ENCODE assay signal across 8 mouse cellular contexts in genomic region chr11:93885572-93886410, GRCm38 (mm10). TPM values are rescaled to one million over a fixed set of nuclear protein-coding genes. Genes with fewer than 3 reads are reported as not detected.
DNase-seq lines count a peak whose midpoint lies in the region; ATAC-seq lines count a peak whose summit lies in the region.

Gene Utp18, minus strand, starts transcription at chr11:93885766.
Gene Mbtd1, plus strand, starts transcription at chr11:93885852.

- peak; percentile 89 for ATAC-seq in erythroid progenitor cell, adult 5-6 weeks (replicated peaks; ENCODE audit: low FRiP score, poor library complexity, severe bottlenecking)
- ATAC-seq in heart, embryonic 14.5 days (ENCODE audit: insufficient number of reproducible peaks, insufficient read depth, low FRiP score, low read depth), result peak; percentile 97
- peak; percentile 90 for ATAC-seq in liver, embryonic 13.5 days (ENCODE audit: low read depth)
- peak; percentile 97 for ATAC-seq in stomach, embryonic 16.5 days (ENCODE audit: insufficient read depth, low FRiP score)

- no peaks in the 10 kb centered on the region for H3K9me3 ChIP-seq in heart, embryonic 14.5 days (ENCODE audit: control insufficient read depth, low read length)
- H3K9me3 ChIP-seq in liver, embryonic 13.5 days (replicated peaks), result no peaks in the 10 kb centered on the region
- H3K9me3 ChIP-seq in stomach, embryonic 16.5 days (replicated peaks; ENCODE audit: control insufficient read depth, low read length), result no peaks in the 10 kb centered on the region

- WGBS in heart, embryonic 14.5 days, result under 1% methylated on average over 73 of the region's 83 CpGs
- WGBS in liver, embryonic 13.5 days (ENCODE audit: insufficient replicate concordance), result 0% methylated on average over 71 of the region's 83 CpGs
- WGBS in stomach, embryonic 16.5 days, result under 1% methylated on average over 83 of the region's 83 CpGs

- peak within 1 kb of the TSS; percentile 93 for H3K9ac ChIP-seq in heart, embryonic 14.5 days (ENCODE audit: low read length)
- H3K9ac ChIP-seq in liver, embryonic 13.5 days, result peak within 1 kb of the TSS; percentile 97
- peak within 1 kb of the TSS; percentile 98 for H3K9ac ChIP-seq in stomach, embryonic 16.5 days (ENCODE audit: low read length)

- H3K36me3 ChIP-seq in heart, embryonic 14.5 days (ENCODE audit: control insufficient read depth, insufficient read depth, low read length), result peaks cover 23% of the 10 kb centered on the region
- peaks cover 20% of the 10 kb centered on the region for H3K36me3 ChIP-seq in liver, embryonic 13.5 days
- no peaks in the 10 kb centered on the region for H3K36me3 ChIP-seq in stomach, embryonic 16.5 days (ENCODE audit: control insufficient read depth, insufficient read depth, low read length)

- peak within 1 kb of the TSS; percentile 91 to 94 for H3K4me3 ChIP-seq in heart, embryonic 14.5 days (ENCODE audit: control insufficient read depth in 1 of 2, insufficient read depth in 1 of 2, low read depth in 1 of 2, low read length in 2 of 2)
- peak within 1 kb of the TSS; percentile 98 for H3K4me3 ChIP-seq in liver, embryonic 13.5 days (replicated peaks)
- peak within 1 kb of the TSS; percentile 96 for H3K4me3 ChIP-seq in stomach, embryonic 16.5 days (replicated peaks; ENCODE audit: low read length)

- peaks cover 2 to 20% of the 10 kb centered on the region in 2 experiments; a peak in 2 of 4 replicates for H3K4me1 ChIP-seq in heart, embryonic 14.5 days (ENCODE audit: control insufficient read depth in 2 of 2, insufficient read depth in 2 of 2, low read length in 2 of 2)
- H3K4me1 ChIP-seq in liver, embryonic 13.5 days (replicated peaks), result peaks cover 49% of the 10 kb centered on the region
- H3K4me1 ChIP-seq in stomach, embryonic 16.5 days (ENCODE audit: control insufficient read depth, insufficient read depth, low read length), result peaks cover 25% of the 10 kb centered on the region

- peak within 1 kb of the TSS; percentile 97 to 99 for H3K27ac ChIP-seq in heart, embryonic 14.5 days (replicated peaks in 1 of 2; ENCODE audit: control insufficient read depth in 1 of 2, insufficient read depth in 1 of 2, low read depth in 2 of 2, low read length in 2 of 2)
- H3K27ac ChIP-seq in liver, embryonic 13.5 days, result peak within 1 kb of the TSS; percentile 95
- H3K27ac ChIP-seq in stomach, embryonic 16.5 days (ENCODE audit: low read length), result peak within 1 kb of the TSS; percentile 98

- H3K27me3 ChIP-seq in heart, embryonic 14.5 days (ENCODE audit: control insufficient read depth, insufficient read depth, low read length), result no peaks in the 10 kb centered on the region
- no peaks in the 10 kb centered on the region for H3K27me3 ChIP-seq in liver, embryonic 13.5 days
- H3K27me3 ChIP-seq in stomach, embryonic 16.5 days (ENCODE audit: control insufficient read depth, insufficient read depth, low read length), result no peaks in the 10 kb centered on the region

- peak within 1 kb of the TSS; percentile 71 for H3K4me2 ChIP-seq in heart, embryonic 14.5 days (ENCODE audit: low read length)
- peak within 1 kb of the TSS; percentile 96 for H3K4me2 ChIP-seq in liver, embryonic 13.5 days
- peak within 1 kb of the TSS; percentile 83 for H3K4me2 ChIP-seq in stomach, embryonic 16.5 days (ENCODE audit: low read depth, low read length)

- DNase-seq in CD4-positive helper T cell, adult 2 months (ENCODE audit: low read depth, low spot score), result peak; percentile 98
- peak; percentile 95 for DNase-seq in brain, embryonic 18.5 days (ENCODE audit: low read depth, low spot score)
- DNase-seq in kidney, postnatal 14 days, result peak; percentile 99
- DNase-seq in liver, embryonic 13.5 days, result peak; percentile 96
- peak; percentile 97 for DNase-seq in neural tube, embryonic 10.5 days (ENCODE audit: extremely low spot score, low spot score)

RNA-seq across cellular contexts. Expression of gene Utp18, which starts in this region (rescaled TPM):
- total RNA-seq in erythroid progenitor cell, adult 5-6 weeks (2015; ENCODE audit: low replicate concordance), result 8.4 and 17.3 TPM in 2 replicates
- total RNA-seq in erythroid progenitor cell, adult 5-6 weeks (2017; ENCODE audit: low replicate concordance), result 14.0 and 17.4 TPM in 2 replicates
- 17.6 and 18.6 TPM in 2 replicates for polyA plus RNA-seq in heart, embryonic 14.5 days (2014; fragmentation: Nextera tagmentation; extraction: Ambion mirVana)
- polyA plus RNA-seq in liver, embryonic 13.5 days (2015; fragmentation: Nextera tagmentation; extraction: Ambion mirVana), result 22.4 and 29.1 TPM in 2 replicates
- 15.1 and 18.9 TPM in 2 replicates for polyA plus RNA-seq in stomach, embryonic 16.5 days (2015; fragmentation: Nextera tagmentation; extraction: Ambion mirVana)

RNA-seq across cellular contexts. Expression of gene Mbtd1, which starts in this region (rescaled TPM):
- 16.3 and 16.6 TPM in 2 replicates for total RNA-seq in erythroid progenitor cell, adult 5-6 weeks (2015; ENCODE audit: low replicate concordance)
- total RNA-seq in erythroid progenitor cell, adult 5-6 weeks (2017; ENCODE audit: low replicate concordance), result 9.6 and 13.4 TPM in 2 replicates
- 16.0 and 16.4 TPM in 2 replicates for polyA plus RNA-seq in heart, embryonic 14.5 days (2014; fragmentation: Nextera tagmentation; extraction: Ambion mirVana)
- 7.8 and 8.5 TPM in 2 replicates for polyA plus RNA-seq in liver, embryonic 13.5 days (2015; fragmentation: Nextera tagmentation; extraction: Ambion mirVana)
- 19.0 and 20.2 TPM in 2 replicates for polyA plus RNA-seq in stomach, embryonic 16.5 days (2015; fragmentation: Nextera tagmentation; extraction: Ambion mirVana)

Comparison
In these comparisons a context has a peak if more than half of its experiments do, and no peak if none do; other contexts are left out.
1. Peak in every context shown above with its lines: DNase-seq, ATAC-seq, H3K4me3 ChIP-seq and H3K27ac ChIP-seq.